Comparison of ENCODE assay signal across 25 mouse cellular contexts in the genomic region with DNA sequence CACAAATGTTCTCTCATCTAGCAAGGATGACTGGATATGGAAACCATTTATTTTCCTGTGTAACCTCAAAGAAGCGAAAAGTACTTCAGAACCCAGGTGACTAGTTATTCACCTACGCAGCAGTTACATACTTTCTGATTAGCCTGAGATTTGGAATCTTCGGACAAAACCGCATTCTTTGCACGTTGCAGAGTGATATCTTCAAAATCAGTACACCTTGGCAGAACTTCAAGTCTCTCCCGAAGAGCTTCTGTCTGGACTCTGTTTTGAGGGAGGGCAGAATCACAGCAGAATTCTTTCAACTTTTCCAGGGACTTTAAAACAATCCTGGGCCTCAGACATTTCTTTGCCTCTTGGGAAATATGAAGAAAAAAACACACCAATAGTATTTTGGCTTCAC. TPM values are rescaled to one million over a fixed set of nuclear protein-coding genes. Genes with fewer than 3 reads are reported as not detected.
DNase-seq lines count a peak whose midpoint lies in the region; ATAC-seq and TF ChIP-seq lines count a peak whose summit lies in the region.
"Had no signal": no experiment of that assay in that cellular context is flagged by ENCODE, and none has a peak within 500 bp of the region (broad histone marks: within the 10 kb centered on the region; RNA-seq: fewer than 3 reads in every experiment).

No protein-coding gene starts in this region.

- H3K36me3 ChIP-seq in CH12.LX (replicated peaks in 1 of 2; ENCODE audit: control insufficient read depth in 1 of 2, insufficient read depth in 1 of 2, low read length in 1 of 2), result peaks cover 13 to 45% of the 10 kb centered on the region in 2 experiments
- H3K36me3 ChIP-seq in MEL (ENCODE audit: control insufficient read depth in 1 of 2, insufficient read depth in 2 of 2, low read length in 2 of 2), result peaks cover 0 to 5% of the 10 kb centered on the region in 2 experiments
- H3K36me3 ChIP-seq in hindbrain, embryonic 16.5 days (ENCODE audit: control insufficient read depth, insufficient read depth, low read length), result peaks cover 10% of the 10 kb centered on the region

- WGBS in hindbrain, embryonic 16.5 days, result 94% methylated on average over 6 of the region's 6 CpGs

- H3K27ac ChIP-seq in CH12.LX (ENCODE audit: insufficient read depth, low read depth), result no peak overlapping the region
- H3K27ac ChIP-seq in MEL (ENCODE audit: control insufficient read depth, low read depth, low read length), result no peak overlapping the region
- H3K27ac ChIP-seq in hindbrain, embryonic 16.5 days (ENCODE audit: low read depth, low read length), result no peak overlapping the region

- peaks cover 12 to 35% of the 10 kb centered on the region in 2 experiments for H3K4me1 ChIP-seq in CH12.LX (ENCODE audit: control insufficient read depth in 1 of 2, insufficient read depth in 2 of 2)
- peaks cover 0 to 1% of the 10 kb centered on the region in 2 experiments; a peak in 1 of 4 replicates for H3K4me1 ChIP-seq in MEL (ENCODE audit: control insufficient read depth in 1 of 2, insufficient read depth in 2 of 2, low read length in 2 of 2)
- peaks cover 2% of the 10 kb centered on the region for H3K4me1 ChIP-seq in hindbrain, embryonic 16.5 days (ENCODE audit: control insufficient read depth, insufficient read depth, low read depth, low read length)

- DNase-seq in testis, postnatal 14 days (ENCODE audit: low spot score), result peak; percentile 54
- DNase-seq in testis, postnatal 10 days (ENCODE audit: low spot score), result no peak
- DNase-seq in CH12.LX (ENCODE audit: extremely low read depth) (no peak), MEL (ENCODE audit: low read depth, low spot score) (no peak)
- DNase-seq in adrenal gland, adult 18-20 months (ENCODE audit: low spot score in 2 of 2), result no peak
- DNase-seq: adrenal gland, adult 2 months; adrenal gland, adult 8-10 months; adrenal gland, postnatal 10 days; adrenal gland, postnatal 14 days; adrenal gland, postnatal 25 days; adrenal gland, postnatal 36 days; B cell, adult 2 months; cerebellum, adult 11 months; cerebellum, adult 11-12 months; cerebellum, adult 18-20 months; cerebellum, adult 2 months; cerebellum, adult 8-10 months; cerebellum, adult 9-10 months had no signal

- in situ Hi-C loops in CH12.LX (cut with MboI; ENCODE audit: low pct_ligation_motif_present, low pct_unique_long_range_greater_than_20kb, low sequenced_read_pairs), result loop anchor here (10.0 to 25.0 kb wide), 2 partner anchors 134 to 386 kb away; partner anchors contain the start of gene Fam151b

- H3K79me2 ChIP-seq in CH12.LX (replicated peaks; ENCODE audit: control insufficient read depth, extremely low read depth, insufficient read depth, poor library complexity, severe bottlenecking) (peaks cover 5% of the 10 kb centered on the region), MEL (ENCODE audit: control insufficient read depth, insufficient read depth, low read length, poor library complexity) (peaks cover 6% of the 10 kb centered on the region)

- dilution Hi-C loops in CH12.LX (cut with MboI; ENCODE audit: extremely low pct_ligation_motif_present, extremely low pct_unique_long_range_greater_than_20kb, low sequenced_read_pairs), result no loop called here

- H3K4me3 ChIP-seq in CH12.LX (replicated peaks in 1 of 3; ENCODE audit: low read depth in 2 of 3, low read length in 2 of 3, poor library complexity in 1 of 3) (no peak overlapping the region), MEL (ENCODE audit: control insufficient read depth in 1 of 2, insufficient read depth in 1 of 2, low read depth in 2 of 2, low read length in 2 of 2) (no peak overlapping the region)
- H3K4me3 ChIP-seq in hindbrain, embryonic 16.5 days (ENCODE audit: low read length), result no peak overlapping the region

- H3K9me3 ChIP-seq in CH12.LX (replicated peaks; ENCODE audit: low read length) (no peaks in the 10 kb centered on the region), MEL (replicated peaks; ENCODE audit: insufficient read depth, low read length) (no peaks in the 10 kb centered on the region)
- H3K9me3 ChIP-seq in hindbrain, embryonic 16.5 days (ENCODE audit: control insufficient read depth, low read length), result no peaks in the 10 kb centered on the region
- H3K9me3 ChIP-seq: G1E had no signal

- no peak for ATAC-seq in hindbrain, embryonic 16.5 days
- ATAC-seq: activated CD4-positive, CD25-positive, alpha-beta regulatory T cell, adult 4 months; CD4-positive, CD25-positive, alpha-beta regulatory T cell, adult 4 months; Patski had no signal

- TF ChIP-seq POLR2A in CH12.LX (IDR thresholded peaks at IDR 0.05; ENCODE audit: low read depth, low read length) (no peak), MEL (IDR thresholded peaks at IDR 0.05; ENCODE audit: control insufficient read depth in 1 of 2, insufficient read depth in 1 of 2, low read depth in 1 of 2, low read length in 2 of 2, poor library complexity in 1 of 2) (no peak)

- H3K27me3 ChIP-seq in CH12.LX (replicated peaks) (no peaks in the 10 kb centered on the region), MEL (ENCODE audit: control insufficient read depth in 1 of 2, insufficient read depth in 2 of 2, low read length in 2 of 2) (no peaks in the 10 kb centered on the region)
- H3K27me3 ChIP-seq in hindbrain, embryonic 16.5 days (replicated peaks; ENCODE audit: control insufficient read depth, insufficient read depth, low read length), result no peaks in the 10 kb centered on the region
- H3K27me3 ChIP-seq: Patski had no signal

- TF ChIP-seq RAD21 in CH12.LX (IDR thresholded peaks at IDR 0.05; ENCODE audit: low read depth, low read length) (no peak), MEL (IDR thresholded peaks at IDR 0.05; ENCODE audit: low read depth, low read length) (no peak)

- no peak for TF ChIP-seq EP300 in CH12.LX (IDR thresholded peaks at IDR 0.05; ENCODE audit: low read length)
- no peak for TF ChIP-seq EP300 in MEL (IDR thresholded peaks at IDR 0.05; ENCODE audit: low read depth in 1 of 2, low read length in 2 of 2)

- H3K9ac ChIP-seq in CH12.LX (ENCODE audit: insufficient read depth, low read depth) (no peak overlapping the region), MEL (ENCODE audit: control insufficient read depth, low read depth, low read length, poor library complexity, severe bottlenecking) (no peak overlapping the region)
- H3K9ac ChIP-seq in hindbrain, embryonic 16.5 days (ENCODE audit: low read depth, low read length), result no peak overlapping the region

- TF ChIP-seq CTCF in CH12.LX (conservative IDR thresholded peaks at IDR 0.05 in 1 of 2, IDR thresholded peaks at IDR 0.05 in 1 of 2; ENCODE audit: low read depth in 2 of 2, low read length in 2 of 2) (no peak), MEL (IDR thresholded peaks at IDR 0.05 in 2 of 3, conservative IDR thresholded peaks at IDR 0.05 in 1 of 3; ENCODE audit: control insufficient read depth in 1 of 3, insufficient read depth in 1 of 3, low read depth in 2 of 3, low read length in 3 of 3, poor library complexity in 1 of 3, severe bottlenecking in 1 of 3) (no peak)

- no peak overlapping the region for H3K4me2 ChIP-seq in CH12.LX (ENCODE audit: insufficient read depth, low read depth, poor library complexity, severe bottlenecking)
- H3K4me2 ChIP-seq in hindbrain, embryonic 16.5 days (ENCODE audit: low read length), result no peak overlapping the region

TF ChIP-seq in CH12.LX, 34 proteins besides CTCF, POLR2A, EP300 and RAD21:
- TF ChIP-seq MEF2A (IDR thresholded peaks at IDR 0.05; ENCODE audit: borderline replicate concordance, low read depth, low read length) (no peak), RCOR1 (conservative IDR thresholded peaks at IDR 0.05; ENCODE audit: low read depth, low read length) (0 out of 2 replicates have a peak, but pooled peaks have one; percentile 22)
TF ChIP-seq in CH12.LX: peak in this region for 1.

TF ChIP-seq in MEL, 35 proteins besides CTCF, POLR2A, EP300 and RAD21:
- TF ChIP-seq RCOR1 (IDR thresholded peaks at IDR 0.05; ENCODE audit: low read depth, low read length) (peak; percentile 86), USF1 (IDR thresholded peaks at IDR 0.05; ENCODE audit: low read depth, low read length) (no peak), POLR2AphosphoS2 (IDR thresholded peaks at IDR 0.05; ENCODE audit: low read length) (no peak), MEF2A (IDR thresholded peaks at IDR 0.05; ENCODE audit: extremely low read depth, insufficient replicate concordance, low read depth, low read length, poor library complexity, severe bottlenecking) (no peak), NRF1 (IDR thresholded peaks at IDR 0.05; ENCODE audit: insufficient read depth, low read depth, low read length, poor library complexity, severe bottlenecking) (no peak), ZNF384 (IDR thresholded peaks at IDR 0.05; ENCODE audit: low read depth, low read length) (no peak)

RNA-seq across cellular contexts. Expression of gene Dhfr, which starts 3.4 kb away (rescaled TPM):
- 13.6 and 19.6 TPM in 2 replicates for total RNA-seq in CH12.LX (2012; rRNA removed)
- 47.0 and 52.0 TPM in 2 replicates for total RNA-seq in CH12.LX (2014; rRNA removed)
- 23.8 and 24.1 TPM in 2 replicates for polyA plus RNA-seq in CH12.LX (2012; ENCODE audit: insufficient read length, low read depth)
- 15.7 and 16.2 TPM in 2 replicates for total RNA-seq in MEL (2012; rRNA removed)
- polyA plus RNA-seq in MEL (2012; ENCODE audit: insufficient read depth in 1 of 2, insufficient read length in 2 of 2, low read depth in 1 of 2, low replicate concordance in 2 of 2, missing spikeins in 1 of 2), result 10 to 100 TPM; 17.4 to 63.1 TPM
- polyA plus RNA-seq in hindbrain, embryonic 16.5 days (2015; fragmentation: Nextera tagmentation; extraction: Ambion mirVana), result 4.9 and 5.5 TPM in 2 replicates
- total RNA-seq in adrenal gland, adult 18-20 months (2021), result 1 to 10 TPM; 2.0 to 2.7 TPM

RNA-seq across cellular contexts. Expression of gene Msh3, which starts 3.7 kb away (rescaled TPM):
- 13.7 and 15.4 TPM in 2 replicates for total RNA-seq in CH12.LX (2012; rRNA removed)
- total RNA-seq in CH12.LX (2014; rRNA removed), result 26.9 and 27.0 TPM in 2 replicates
- 18.3 and 21.3 TPM in 2 replicates for polyA plus RNA-seq in CH12.LX (2012; ENCODE audit: insufficient read length, low read depth)
- 14.4 and 15.0 TPM in 2 replicates for total RNA-seq in MEL (2012; rRNA removed)
- polyA plus RNA-seq in MEL (2012; ENCODE audit: insufficient read depth in 1 of 2, insufficient read length in 2 of 2, low read depth in 1 of 2, low replicate concordance in 2 of 2, missing spikeins in 1 of 2), result 10 to 100 TPM in 1 of 2 experiments, not detected in 1; 17.7 TPM
- polyA plus RNA-seq in hindbrain, embryonic 16.5 days (2015; fragmentation: Nextera tagmentation; extraction: Ambion mirVana), result 20.9 and 21.5 TPM in 2 replicates
- 10 to 100 TPM; 10.1 to 16.3 TPM for total RNA-seq in adrenal gland, adult 18-20 months (2021)

RNA-seq across cellular contexts. Expression of gene Gm20379, which starts 45.3 kb away (rescaled TPM):
- total RNA-seq in CH12.LX (2012; rRNA removed), result not detected in 2 replicates
- total RNA-seq in CH12.LX (2014; rRNA removed), result not detected in 2 replicates
- 7.4 and 11.7 TPM in 2 replicates for polyA plus RNA-seq in CH12.LX (2012; ENCODE audit: insufficient read length, low read depth)
- total RNA-seq in MEL (2012; rRNA removed), result not detected in 2 replicates
- polyA plus RNA-seq in MEL (2012; ENCODE audit: insufficient read depth in 1 of 2, insufficient read length in 2 of 2, low read depth in 1 of 2, low replicate concordance in 2 of 2, missing spikeins in 1 of 2), result 1 to 10 TPM in 1 of 2 experiments, not detected in 1; 9.4 TPM
- polyA plus RNA-seq in hindbrain, embryonic 16.5 days (2015; fragmentation: Nextera tagmentation; extraction: Ambion mirVana), result 0.74 and 0.96 TPM in 2 replicates
- not detected for total RNA-seq in adrenal gland, adult 18-20 months (2021)
- total RNA-seq: adrenal gland, adult 2 months; adrenal gland, adult 8-10 months; adrenal gland, postnatal 10 days; adrenal gland, postnatal 14 days; adrenal gland, postnatal 25 days; adrenal gland, postnatal 36 days; adrenal gland, postnatal 4 days; G1E had no signal
- polyA plus RNA-seq: adrenal gland, adult 2 months; brain, embryonic 14.5 days; cerebellum, adult 2 months; G1E; Patski had no signal
